ENCODE assay signal across 14 mouse cellular contexts in the genomic region with DNA sequence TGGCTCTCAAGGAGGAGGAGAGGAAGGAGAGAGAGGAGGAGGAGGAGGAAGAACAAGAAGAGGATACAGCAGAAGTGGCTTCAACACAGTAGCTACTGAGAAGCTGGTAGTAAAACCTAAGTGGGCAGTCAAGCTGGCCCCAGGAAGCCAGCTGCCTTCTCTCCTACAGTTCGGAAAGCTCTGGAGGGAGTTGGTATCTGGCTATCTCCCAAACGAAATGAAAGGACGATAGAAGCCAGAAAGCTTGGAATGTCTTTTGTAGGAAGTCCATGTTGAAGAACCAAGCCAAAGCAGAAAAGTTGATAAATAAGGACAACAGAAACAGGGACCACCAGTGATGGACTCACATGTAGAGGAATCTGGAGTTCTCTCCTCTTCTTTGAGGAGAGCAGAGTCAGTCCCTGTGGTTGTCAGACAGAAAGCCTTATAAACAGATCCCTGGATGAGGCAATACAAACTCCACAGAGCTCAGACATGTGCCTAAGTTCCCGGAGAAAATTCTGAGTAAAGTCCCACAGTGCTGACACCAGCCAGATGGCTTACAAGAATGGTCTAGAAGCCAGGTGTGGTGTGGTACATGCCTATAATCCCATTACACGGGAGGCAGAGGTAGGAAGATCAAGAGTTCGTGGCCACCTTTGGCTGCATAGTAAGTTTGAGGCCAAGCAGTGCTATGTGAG.
"Had no signal": no experiment of that assay in that cellular context is flagged by ENCODE, and none has a peak within 500 bp of the region (broad histone marks: within the 10 kb centered on the region; RNA-seq: fewer than 3 reads in every experiment).

No protein-coding gene starts in this region.

- DNase-seq: kidney, postnatal 25 days; layer of hippocampus, adult 9-11 months; layer of hippocampus, postnatal 36 days; liver; liver, embryonic 13.5 days; liver, postnatal 0 days; lung, postnatal 14 days; retina, postnatal 1 day; thymus, postnatal 4 days had no signal

- H3K4me2 ChIP-seq: limb, embryonic 12.5 days; liver, embryonic 13.5 days; lung, embryonic 15.5 days; midbrain, embryonic 13.5 days; neural tube, embryonic 12.5 days had no signal

- ATAC-seq: liver, postnatal 0 days; midbrain, embryonic 13.5 days had no signal

- H3K27ac ChIP-seq: limb, embryonic 12.5 days; liver, embryonic 13.5 days; lung, embryonic 15.5 days; macrophage; midbrain, embryonic 13.5 days; neural tube, embryonic 12.5 days had no signal

- H3K9me3 ChIP-seq: limb, embryonic 12.5 days; liver, embryonic 13.5 days; lung, embryonic 15.5 days; midbrain, embryonic 13.5 days; neural tube, embryonic 12.5 days had no signal

- H3K4me3 ChIP-seq: limb, embryonic 12.5 days; liver, embryonic 13.5 days; lung, embryonic 15.5 days; midbrain, embryonic 13.5 days; neural tube, embryonic 12.5 days had no signal

- H3K36me3 ChIP-seq: limb, embryonic 12.5 days; liver, embryonic 13.5 days; lung, embryonic 15.5 days; midbrain, embryonic 13.5 days; neural tube, embryonic 12.5 days had no signal

- H3K27me3 ChIP-seq: limb, embryonic 12.5 days; liver, embryonic 13.5 days; lung, embryonic 15.5 days; midbrain, embryonic 13.5 days; neural tube, embryonic 12.5 days had no signal

- H3K4me1 ChIP-seq: limb, embryonic 12.5 days; lung, embryonic 15.5 days; midbrain, embryonic 13.5 days; neural tube, embryonic 12.5 days had no signal

- H3K9ac ChIP-seq: limb, embryonic 12.5 days; liver, embryonic 13.5 days; liver, postnatal 0 days; lung, embryonic 15.5 days; midbrain, embryonic 13.5 days; neural tube, embryonic 12.5 days had no signal
